Mouse (Mus musculus): ENCODE data around the gene Cecr2.
A peak's percentile ranks its signal among the peaks of the same experiment; 100 is the strongest.

Gene Cecr2

DNA sequence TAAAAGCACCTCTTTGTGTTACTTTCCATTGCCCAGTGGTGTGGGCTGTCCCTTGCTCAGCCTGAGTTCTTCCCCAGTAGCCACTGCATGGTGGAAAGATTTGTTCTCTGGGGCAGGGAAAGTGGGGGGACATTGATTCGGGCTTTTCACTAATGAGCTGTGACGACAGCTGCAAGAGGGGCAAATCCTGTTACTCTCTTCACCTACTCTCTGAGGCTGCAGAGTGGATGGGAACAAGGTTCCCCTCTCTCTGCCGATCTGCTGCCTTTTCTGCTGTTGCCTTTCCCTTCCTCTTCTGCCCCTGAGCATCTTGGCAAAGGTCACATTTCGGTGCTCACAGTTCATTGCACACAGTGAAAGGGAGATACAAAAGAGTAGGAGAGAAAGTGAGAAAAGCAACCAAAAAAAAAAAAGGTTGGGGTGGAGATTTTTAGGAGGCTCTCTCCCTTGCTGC lies 50.4 kb downstream of the Cecr2 start:
- Histone ChIP-seq H3K4me1 (replicated peaks; ENCODE audit: low read depth, low read length) (peaks cover 44% of the 10 kb centered on the region), H3K36me3 (ENCODE audit: insufficient read depth, low read length) (no peaks in the 10 kb centered on the region), H3K27me3 (ENCODE audit: insufficient read depth, low read length) (no peaks in the 10 kb centered on the region), H3K9me3 (ENCODE audit: low read length) (no peaks in the 10 kb centered on the region), H3K4me3 (replicated peaks; ENCODE audit: low read length) (0 out of 2 replicates have a peak overlapping the region, but pooled peaks have one; percentile 7)
- TF ChIP-seq CTCF (conservative IDR thresholded peaks at IDR 0.05; ENCODE audit: low read length) (no peak), POU5F1 (IDR thresholded peaks at IDR 0.05; ENCODE audit: borderline replicate concordance, low read length) (no peak), NANOG (IDR thresholded peaks at IDR 0.05; ENCODE audit: borderline replicate concordance, low read length) (no peak)

DNA sequence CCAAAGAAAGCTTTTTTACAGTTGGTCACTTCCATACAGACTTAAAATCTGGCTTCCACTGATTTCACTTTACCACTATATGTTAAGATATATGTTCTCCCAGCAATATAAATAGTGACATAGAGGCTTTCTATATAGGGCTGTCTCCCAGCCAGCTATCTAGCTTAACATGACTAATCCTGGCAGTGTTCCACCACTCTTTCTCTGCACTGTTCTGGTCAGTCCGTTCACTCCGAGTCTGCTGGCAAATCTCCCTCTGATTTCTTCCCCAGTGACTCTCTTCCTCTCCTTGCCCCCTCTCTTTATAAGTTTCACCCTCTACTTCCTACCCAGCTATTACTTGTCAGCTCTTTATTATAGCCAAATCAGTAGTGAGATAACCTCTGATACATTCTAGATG lies 59.8 kb downstream of the Cecr2 start:
- Histone ChIP-seq H3K36me3 (ENCODE audit: insufficient read depth, low read length) (peaks cover 13% of the 10 kb centered on the region), H3K4me3 (replicated peaks; ENCODE audit: low read length) (no peak overlapping the region), H3K27me3 (ENCODE audit: insufficient read depth, low read length) (no peaks in the 10 kb centered on the region), H3K9me3 (ENCODE audit: low read length) (no peaks in the 10 kb centered on the region), H3K4me1 (replicated peaks; ENCODE audit: low read depth, low read length) (0 out of 2 replicates have a peak, but pooled peaks cover 2% of the 10 kb centered on the region)
- TF ChIP-seq CTCF (conservative IDR thresholded peaks at IDR 0.05; ENCODE audit: low read length) (no peak), POU5F1 (IDR thresholded peaks at IDR 0.05; ENCODE audit: borderline replicate concordance, low read length) (no peak), NANOG (IDR thresholded peaks at IDR 0.05; ENCODE audit: borderline replicate concordance, low read length) (no peak)

DNA sequence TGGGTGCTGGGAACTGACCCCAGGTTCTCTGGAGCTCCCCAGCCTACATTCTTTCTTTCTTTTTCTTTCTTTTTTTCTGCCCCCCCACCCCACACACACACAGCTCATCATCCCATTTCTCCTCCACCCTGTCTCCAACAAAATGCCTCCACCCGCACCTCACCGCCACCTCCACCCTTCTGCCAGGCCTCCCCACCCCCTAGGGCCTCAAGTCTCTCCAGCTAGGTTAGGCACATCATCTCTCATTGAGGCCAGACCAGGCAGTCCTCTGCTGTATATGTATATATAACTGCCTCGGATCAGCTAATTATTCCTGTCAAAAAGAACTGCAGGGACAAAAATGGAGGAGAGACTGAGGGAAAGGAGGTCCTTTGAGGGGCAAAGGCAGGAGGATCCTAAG lies 69.8 kb downstream of the Cecr2 start:
- peaks cover 5% of the 10 kb centered on the region; the same call in 1 of the 2 replicates for H3K4me1 ChIP-seq (replicated peaks; ENCODE audit: low read depth, low read length)
- H3K4me3 ChIP-seq (replicated peaks; ENCODE audit: low read length), result no peak overlapping the region
- TF ChIP-seq CTCF (conservative IDR thresholded peaks at IDR 0.05; ENCODE audit: low read length) (no peak), POU5F1 (IDR thresholded peaks at IDR 0.05; ENCODE audit: borderline replicate concordance, low read length) (no peak), NANOG (IDR thresholded peaks at IDR 0.05; ENCODE audit: borderline replicate concordance, low read length) (no peak)
- no peaks in the 10 kb centered on the region for H3K27me3 ChIP-seq (ENCODE audit: insufficient read depth, low read length)
- peaks cover 71% of the 10 kb centered on the region for H3K36me3 ChIP-seq (ENCODE audit: insufficient read depth, low read length)
- no peaks in the 10 kb centered on the region for H3K9me3 ChIP-seq (ENCODE audit: low read length)

DNA sequence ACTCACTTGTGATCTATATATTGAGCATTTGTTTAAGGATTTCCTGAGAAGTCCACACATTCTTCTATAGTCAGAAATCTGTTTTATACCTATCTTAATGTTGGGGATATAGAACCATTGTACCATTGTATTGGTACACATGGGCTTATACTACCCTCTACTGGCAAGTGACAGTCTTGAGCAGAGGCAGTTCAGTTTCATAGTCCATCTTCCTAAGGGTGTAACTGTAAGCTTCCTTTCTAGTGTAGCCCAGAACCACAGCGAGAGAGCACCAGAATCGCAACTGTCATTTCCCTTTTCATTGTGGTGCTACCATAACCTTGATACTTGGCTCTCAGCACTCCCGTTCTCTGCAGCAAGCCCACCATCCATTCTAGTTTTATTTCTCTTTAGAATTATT lies 70.4 kb downstream of the Cecr2 start:
- Histone ChIP-seq H3K4me3 (replicated peaks; ENCODE audit: low read length) (no peak overlapping the region), H3K36me3 (ENCODE audit: insufficient read depth, low read length) (peaks cover 71% of the 10 kb centered on the region), H3K4me1 (replicated peaks; ENCODE audit: low read depth, low read length) (no peaks in the 10 kb centered on the region; the same call in 1 of the 2 replicates), H3K9me3 (ENCODE audit: low read length) (no peaks in the 10 kb centered on the region), H3K27me3 (ENCODE audit: insufficient read depth, low read length) (no peaks in the 10 kb centered on the region)
- TF ChIP-seq CTCF (conservative IDR thresholded peaks at IDR 0.05; ENCODE audit: low read length), result peak; percentile 53
- no peak for TF ChIP-seq NANOG (IDR thresholded peaks at IDR 0.05; ENCODE audit: borderline replicate concordance, low read length)

DNA sequence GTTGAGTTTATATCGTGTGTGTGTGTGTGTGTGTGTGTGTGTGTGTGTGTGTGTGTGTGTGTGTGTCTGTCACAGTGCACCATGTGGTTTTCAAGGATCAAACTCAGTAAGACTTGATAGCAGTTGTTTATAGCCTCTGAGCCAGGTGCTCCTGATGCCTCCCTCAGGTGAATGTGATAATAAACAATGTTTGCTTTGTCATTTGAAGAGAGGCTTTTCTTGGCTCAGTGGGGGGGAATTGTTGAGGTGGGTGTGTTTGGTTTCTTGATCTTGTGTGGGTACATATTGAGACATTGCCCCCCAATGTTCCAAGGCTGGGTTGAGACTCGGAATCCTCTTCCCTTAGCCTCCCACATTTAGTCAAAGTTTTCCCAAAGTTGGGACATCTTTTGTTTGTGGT lies 77.0 kb downstream of the Cecr2 start:
- Histone ChIP-seq H3K4me3 (replicated peaks; ENCODE audit: low read length) (no peak overlapping the region), H3K36me3 (ENCODE audit: insufficient read depth, low read length) (peaks cover 77% of the 10 kb centered on the region), H3K9me3 (ENCODE audit: low read length) (no peaks in the 10 kb centered on the region), H3K4me1 (replicated peaks; ENCODE audit: low read depth, low read length) (peaks cover 24% of the 10 kb centered on the region), H3K27me3 (ENCODE audit: insufficient read depth, low read length) (no peaks in the 10 kb centered on the region)
- TF ChIP-seq NANOG (IDR thresholded peaks at IDR 0.05; ENCODE audit: borderline replicate concordance, low read length) (peak; percentile 57; the same call in 1 of the 2 replicates), POU5F1 (IDR thresholded peaks at IDR 0.05; ENCODE audit: borderline replicate concordance, low read length) (no peak)

DNA sequence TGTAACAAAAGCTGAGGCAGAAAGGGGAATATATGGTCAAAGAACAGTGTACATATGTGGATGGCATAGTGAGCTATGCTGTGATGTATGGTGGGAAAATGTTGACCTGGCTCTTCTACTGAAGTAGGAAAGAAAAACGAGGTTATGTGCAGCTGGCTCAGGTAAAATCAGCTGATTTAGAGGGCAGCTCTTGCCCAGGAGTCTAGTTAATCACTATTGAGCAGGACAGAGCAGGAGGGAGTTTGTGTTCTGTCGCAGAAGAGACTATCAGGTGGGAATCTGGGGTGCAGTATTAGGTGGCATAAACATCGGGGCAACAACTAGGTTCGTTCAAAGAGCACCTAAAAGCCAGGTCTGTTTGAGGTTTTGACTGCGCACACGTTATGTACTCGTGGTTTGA lies 78.1 kb downstream of the Cecr2 start:
- TF ChIP-seq NANOG (IDR thresholded peaks at IDR 0.05; ENCODE audit: borderline replicate concordance, low read length) (no peak), POU5F1 (IDR thresholded peaks at IDR 0.05; ENCODE audit: borderline replicate concordance, low read length) (no peak), CTCF (conservative IDR thresholded peaks at IDR 0.05; ENCODE audit: low read length) (no peak)

DNA sequence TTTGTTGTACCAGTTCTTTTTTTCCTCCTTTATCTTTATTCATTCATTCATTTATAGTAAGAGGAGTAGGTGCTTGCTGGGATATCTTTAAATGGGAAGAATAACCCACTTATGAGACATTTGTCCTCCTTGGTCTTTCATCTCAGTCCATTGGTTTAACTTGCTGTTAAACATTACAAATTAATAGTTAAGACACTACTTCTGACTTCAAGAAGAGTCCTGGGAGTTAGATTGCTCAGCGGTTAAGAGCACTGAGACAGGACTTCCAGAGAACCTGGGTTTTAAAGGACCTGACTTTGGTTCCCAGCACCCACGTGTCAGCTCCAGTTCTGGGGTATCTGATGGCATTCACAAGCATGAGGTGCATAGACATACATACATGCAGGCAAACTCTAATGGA lies 80.2 kb downstream of the Cecr2 start:
- Histone ChIP-seq H3K36me3 (ENCODE audit: insufficient read depth, low read length) (peaks cover 79% of the 10 kb centered on the region), H3K4me1 (replicated peaks; ENCODE audit: low read depth, low read length) (peaks cover 28% of the 10 kb centered on the region), H3K27me3 (ENCODE audit: insufficient read depth, low read length) (no peaks in the 10 kb centered on the region), H3K9me3 (ENCODE audit: low read length) (no peaks in the 10 kb centered on the region), H3K4me3 (replicated peaks; ENCODE audit: low read length) (no peak overlapping the region)
- TF ChIP-seq POU5F1 (IDR thresholded peaks at IDR 0.05; ENCODE audit: borderline replicate concordance, low read length) (no peak), NANOG (IDR thresholded peaks at IDR 0.05; ENCODE audit: borderline replicate concordance, low read length) (no peak), CTCF (conservative IDR thresholded peaks at IDR 0.05; ENCODE audit: low read length) (no peak)

More for the DNA sequence above, 78.1 kb downstream of the Cecr2 start:
- Histone ChIP-seq H3K4me3 (replicated peaks; ENCODE audit: low read length) (no peak overlapping the region), H3K9me3 (ENCODE audit: low read length) (no peaks in the 10 kb centered on the region), H3K36me3 (ENCODE audit: insufficient read depth, low read length) (peaks cover 78% of the 10 kb centered on the region), H3K4me1 (replicated peaks; ENCODE audit: low read depth, low read length) (peaks cover 28% of the 10 kb centered on the region), H3K27me3 (ENCODE audit: insufficient read depth, low read length) (no peaks in the 10 kb centered on the region)

DNA sequence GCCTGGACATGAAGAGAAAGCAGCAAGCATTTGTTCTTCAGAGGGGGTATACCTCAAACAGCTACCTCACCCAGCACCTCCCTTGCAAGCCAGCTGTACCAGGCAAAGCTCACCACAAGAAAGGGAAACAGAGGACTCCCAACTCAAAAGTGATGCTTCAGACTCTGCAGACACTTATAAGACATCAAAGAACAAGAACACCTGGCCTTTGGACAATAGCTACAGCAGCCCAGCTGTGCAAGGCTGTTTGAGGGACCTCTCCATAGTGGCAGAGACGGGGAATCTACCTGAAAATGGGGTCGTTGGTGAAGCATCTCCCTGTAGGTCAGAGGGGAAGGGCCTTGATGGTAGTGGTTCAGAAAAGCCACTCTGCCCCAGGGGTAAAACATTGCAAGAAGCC lies 95.0 kb downstream of the Cecr2 start:
- no peak overlapping the region for H3K4me3 ChIP-seq (replicated peaks; ENCODE audit: low read length)
- no peaks in the 10 kb centered on the region for H3K27me3 ChIP-seq (ENCODE audit: insufficient read depth, low read length)
- no peaks in the 10 kb centered on the region for H3K9me3 ChIP-seq (ENCODE audit: low read length)
- no peaks in the 10 kb centered on the region for H3K4me1 ChIP-seq (replicated peaks; ENCODE audit: low read depth, low read length)
- no peak for TF ChIP-seq CTCF (conservative IDR thresholded peaks at IDR 0.05; ENCODE audit: low read length)
- no peak for TF ChIP-seq NANOG (IDR thresholded peaks at IDR 0.05; ENCODE audit: borderline replicate concordance, low read length)
- TF ChIP-seq POU5F1 (IDR thresholded peaks at IDR 0.05; ENCODE audit: borderline replicate concordance, low read length), result no peak
- H3K36me3 ChIP-seq (ENCODE audit: insufficient read depth, low read length), result peaks cover 97% of the 10 kb centered on the region

DNA sequence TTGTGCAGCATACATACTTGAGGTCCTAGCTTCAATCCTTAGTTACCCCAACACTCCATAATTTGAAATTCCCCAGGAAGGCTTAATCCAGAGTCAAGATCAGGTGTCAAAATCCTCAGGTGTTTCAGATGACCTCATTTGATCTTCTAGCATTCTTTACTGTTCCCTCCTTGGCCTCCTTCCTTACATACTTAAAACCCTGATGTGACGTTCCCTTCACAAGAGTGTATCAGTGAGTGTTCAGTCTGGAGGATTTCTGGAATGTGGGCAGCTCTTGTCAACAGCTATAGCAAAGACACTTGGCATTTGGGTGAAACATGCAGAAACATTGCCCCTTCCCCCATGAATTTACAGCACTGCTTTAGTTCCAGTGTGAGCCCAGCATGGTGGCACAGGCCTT lies 103.8 kb downstream of the Cecr2 start:
- Histone ChIP-seq H3K36me3 (ENCODE audit: insufficient read depth, low read length) (peaks cover 89% of the 10 kb centered on the region), H3K4me3 (replicated peaks; ENCODE audit: low read length) (no peak overlapping the region), H3K27me3 (ENCODE audit: insufficient read depth, low read length) (no peaks in the 10 kb centered on the region), H3K4me1 (replicated peaks; ENCODE audit: low read depth, low read length) (peaks cover 5% of the 10 kb centered on the region; the same call in 1 of the 2 replicates), H3K9me3 (ENCODE audit: low read length) (no peaks in the 10 kb centered on the region)
- no peak for TF ChIP-seq NANOG (IDR thresholded peaks at IDR 0.05; ENCODE audit: borderline replicate concordance, low read length)
- no peak for TF ChIP-seq CTCF (conservative IDR thresholded peaks at IDR 0.05; ENCODE audit: low read length)
- TF ChIP-seq POU5F1 (IDR thresholded peaks at IDR 0.05; ENCODE audit: borderline replicate concordance, low read length), result no peak

Measured in E14TG2a.4 (cell line).